Mouse (Mus musculus) retina, postnatal 1 day (tissue): ENCODE measurements around the gene Eid3.

ENCODE experiments used
- DNase-seq: peaks from one replicate; pipeline ENCODE4 v3.0.0-alpha.2; 2012

Gene Eid3

GRCm38 (mm10) chr10:82913772-82914171 is 47.3 kb downstream of the Eid3 start:
- no peak for DNase-seq
